Mouse (Mus musculus): ENCODE measurements around the gene Fam234a.

Fam234a gene

DNA sequence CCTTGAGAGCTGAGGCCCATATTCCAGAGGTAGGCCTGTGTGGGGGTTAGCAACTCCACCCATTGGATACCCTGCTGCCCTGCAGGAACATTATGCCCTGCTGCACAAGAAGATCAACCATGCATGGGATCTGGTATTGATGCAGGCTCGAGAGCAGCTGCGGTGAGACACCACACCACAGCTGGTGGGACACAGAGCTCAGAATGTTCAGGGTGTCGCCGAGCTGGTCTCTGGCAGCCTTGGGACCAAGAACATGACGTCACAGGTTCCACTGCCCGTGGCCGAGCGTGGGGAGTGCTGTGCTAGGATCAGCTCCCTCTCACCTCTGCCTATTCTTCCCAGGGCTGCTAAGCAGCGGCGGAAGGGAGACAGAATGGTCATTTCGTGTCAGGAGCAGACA lies 39.3 kb downstream of the Fam234a start:
- ChIA-PET POLR2A (interaction anchor here in 3 of 4 experiments (0.9 to 1.9 kb wide), 6 partner anchors 8 to 250 kb away, joined by 3 to 5 read pairs (median 3); partner anchors contain the start of gene Fam234a (in 1 of the 3)), CTCF (interaction anchor here in 1 of 4 experiments (1.5 kb wide), 2 partner anchors 26 to 164 kb away, joined by 3 to 5 read pairs; no protein-coding TSS in a partner anchor)

- ChIA-PET POLR2A (interaction anchor here in 3 of 4 experiments (0.6 to 3.2 kb wide), 9 partner anchors 9 to 335 kb away, joined by 3 to 10 read pairs (median 3); partner anchors contain the start of genes Fam234a (in 1 of the 3) and Mcrip2 (in 1 of the 3)), CTCF (interaction anchor here in 3 of 4 experiments (0.5 to 1.5 kb wide), 7 partner anchors 28 to 1536 kb away, joined by 3 to 5 read pairs (median 3); partner anchors contain the start of gene Decr2 (in 1 of the 3))
Measured at GRCm38 (mm10) chr17:26203321-26203811, 40.7 kb downstream of the Fam234a start.

GRCm38 (mm10) chr17:26202737-26203136 lies 41.3 kb downstream of the Fam234a start, which contains the start of gene Rgs11:
Gene Rgs11, plus strand, starts transcription at chr17:26202951.
- POLR2A ChIA-PET, result interaction anchor here in 2 of 4 experiments (1.0 to 3.2 kb wide), 2 partner anchors 41 to 334 kb away, joined by 3 to 10 read pairs; partner anchors contain the start of genes Fam234a (in 1 of the 2) and Mcrip2 (in 1 of the 2)
- CTCF ChIA-PET, result interaction anchor here in 2 of 4 experiments (0.6 to 1.2 kb wide), 2 partner anchors 324 to 1178 kb away, joined by 3 to 4 read pairs; no protein-coding TSS in a partner anchor

GRCm38 (mm10) chr17:26201998-26202397 lies 42.0 kb downstream of the Fam234a start:
- CTCF ChIA-PET, result interaction anchor here in 1 of 4 experiments (1.1 kb wide), 1 partner anchor 27 kb away, joined by 3 read pairs; no protein-coding TSS in a partner anchor
- POLR2A ChIA-PET, result interaction anchor here in 2 of 4 experiments (0.6 to 3.2 kb wide), 10 partner anchors 10 to 216 kb away, joined by 3 to 10 read pairs (median 3); partner anchors contain the start of genes Fam234a (in 2 of the 2), Axin1 (in 1 of the 2) and Capn15 (in 1 of the 2)

DNA sequence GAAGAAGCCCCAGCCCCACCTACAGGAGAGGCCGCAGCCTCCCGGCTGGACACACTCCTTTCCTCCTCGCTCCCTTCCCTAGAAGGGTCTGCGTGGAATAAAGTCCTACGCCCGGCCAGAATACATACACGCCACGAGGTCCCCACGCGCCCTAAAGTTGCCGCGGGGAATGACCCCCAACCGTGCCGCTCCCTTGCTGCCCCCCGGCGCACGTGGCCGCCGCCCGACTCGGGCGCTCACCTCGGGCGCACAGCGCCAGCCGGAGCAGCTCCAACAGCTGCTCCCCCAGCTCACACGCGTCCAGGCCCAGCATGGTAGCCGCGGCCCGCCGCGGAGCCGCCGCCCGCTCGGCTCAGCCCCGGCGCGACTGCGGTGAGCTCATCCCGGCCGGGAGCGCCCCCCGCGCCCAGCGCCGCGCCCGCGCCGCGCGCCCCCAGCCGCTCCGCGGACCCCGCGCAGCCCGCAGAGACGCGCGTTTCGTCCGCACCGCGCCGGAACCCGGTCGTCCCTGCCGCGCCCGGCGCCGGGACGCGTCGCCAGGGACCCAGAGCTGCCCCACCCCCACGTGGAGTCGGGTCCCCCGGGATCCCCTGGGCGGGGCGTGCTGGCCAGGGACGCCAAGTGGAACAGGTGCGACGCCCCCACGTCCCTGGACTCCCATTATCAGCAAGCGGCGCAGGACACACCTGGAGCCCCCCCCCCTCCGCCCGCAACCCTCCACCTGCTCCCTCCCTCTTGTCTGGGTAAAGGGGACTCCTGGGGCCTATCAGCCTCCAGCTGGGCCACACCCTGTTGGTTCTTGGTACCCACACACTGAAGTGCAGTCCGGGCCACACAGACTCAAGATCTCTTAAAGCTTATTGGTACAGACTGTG lies 43.0 kb downstream of the Fam234a start:
- CTCF ChIA-PET, result interaction anchor here (0.5 to 1.6 kb wide), 6 partner anchors 12 to 189 kb away, joined by 3 to 7 read pairs (median 4); no protein-coding TSS in a partner anchor
- POLR2A ChIA-PET, result interaction anchor here in 3 of 4 experiments (0.6 to 3.2 kb wide), 17 partner anchors 9 to 215 kb away, joined by 3 to 10 read pairs (median 3); partner anchors contain the start of genes Axin1 (in 1 of the 3), Capn15 (in 1 of the 3) and Fam234a (in 1 of the 3)

- ChIA-PET CTCF (interaction anchor here in 1 of 4 experiments (0.9 kb wide), 1 partner anchor 24 kb away, joined by 4 read pairs; no protein-coding TSS in a partner anchor), POLR2A (no interaction called here)
Measured at GRCm38 (mm10) chr17:26198892-26199291, 45.1 kb downstream of the Fam234a start, which contains the start of gene Pdia2. Gene Pdia2, minus strand, starts transcription at chr17:26199087.

DNA sequence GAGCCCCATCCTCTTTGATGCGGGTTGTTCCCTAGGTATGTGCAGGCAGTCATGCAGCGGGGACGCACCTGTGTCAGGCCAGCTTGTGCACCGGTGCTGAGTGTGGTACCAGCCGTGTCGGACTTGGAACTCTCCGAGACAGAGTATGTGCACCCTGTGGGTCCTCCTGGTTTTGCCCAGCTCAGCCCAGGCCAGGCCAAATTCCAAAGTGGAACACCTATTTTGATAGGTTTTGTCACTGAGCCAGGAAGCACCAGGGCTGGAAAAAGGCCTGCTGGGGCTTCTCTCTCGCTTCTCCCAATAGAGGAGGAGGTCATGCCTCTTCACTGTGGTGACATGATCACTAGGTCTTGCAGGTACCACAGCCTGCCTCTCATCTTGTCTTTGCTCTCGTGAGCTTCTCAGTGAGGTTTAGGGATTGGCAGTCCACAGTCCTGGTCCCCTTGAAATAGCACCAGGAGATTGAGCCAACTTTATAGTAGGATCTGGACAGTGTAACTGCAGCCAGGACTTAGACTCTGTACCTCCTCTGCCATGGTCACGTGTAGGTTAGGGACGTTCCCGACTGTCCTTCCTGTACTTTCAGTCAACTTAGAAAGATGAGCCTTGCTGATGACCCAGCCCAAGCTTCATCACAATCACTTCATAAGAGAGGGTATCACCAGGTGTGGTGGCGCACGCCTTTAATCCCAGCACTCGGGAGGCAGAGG lies 51.4 kb downstream of the Fam234a start:
- POLR2A ChIA-PET, result no interaction called here
- CTCF ChIA-PET, result no interaction called here

- ChIA-PET CTCF (interaction anchor here in 1 of 4 experiments (0.6 to 0.7 kb wide), 2 partner anchors 48 to 153 kb away, joined by 3 read pairs; no protein-coding TSS in a partner anchor), POLR2A (interaction anchor here in 1 of 4 experiments (0.9 kb wide), 1 partner anchor 10 kb away, joined by 3 read pairs; no protein-coding TSS in a partner anchor)
Measured at GRCm38 (mm10) chr17:26191486-26191885, 52.6 kb downstream of the Fam234a start.

- ChIA-PET CTCF (interaction anchor here in 1 of 4 experiments (0.6 kb wide), 1 partner anchor 291 kb away, joined by 4 read pairs; no protein-coding TSS in a partner anchor), POLR2A (interaction anchor here in 2 of 4 experiments (0.8 to 1.3 kb wide), 3 partner anchors 9 to 13 kb away, joined by 3 to 4 read pairs (median 3); no protein-coding TSS in a partner anchor)
Measured at GRCm38 (mm10) chr17:26188091-26188805, 55.8 kb downstream of the Fam234a start.

DNA sequence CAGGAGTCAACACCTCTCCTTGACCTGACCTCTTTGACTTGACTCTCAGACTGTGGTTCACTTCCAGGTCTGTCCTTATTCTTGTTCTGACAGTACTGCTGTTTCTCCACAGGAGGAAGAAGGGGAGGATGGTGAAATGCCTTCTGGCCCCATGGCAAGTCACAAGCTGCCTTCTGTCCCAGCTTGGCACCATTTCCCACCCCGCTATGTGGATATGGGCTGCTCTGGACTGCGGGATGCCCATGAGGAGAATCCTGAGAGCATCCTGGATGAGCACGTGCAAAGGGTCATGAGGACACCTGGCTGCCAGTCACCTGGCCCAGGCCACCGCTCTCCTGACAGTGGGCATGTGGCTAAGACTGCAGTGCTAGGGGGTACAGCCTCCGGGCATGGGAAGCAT lies 56.5 kb downstream of the Fam234a start:
- ChIA-PET CTCF (interaction anchor here in 1 of 4 experiments (0.6 kb wide), 1 partner anchor 121 kb away, joined by 3 read pairs; no protein-coding TSS in a partner anchor), POLR2A (interaction anchor here in 2 of 4 experiments (0.6 to 1.3 kb wide), 6 partner anchors 9 to 291 kb away, joined by 3 to 4 read pairs (median 4); no protein-coding TSS in a partner anchor)

DNA sequence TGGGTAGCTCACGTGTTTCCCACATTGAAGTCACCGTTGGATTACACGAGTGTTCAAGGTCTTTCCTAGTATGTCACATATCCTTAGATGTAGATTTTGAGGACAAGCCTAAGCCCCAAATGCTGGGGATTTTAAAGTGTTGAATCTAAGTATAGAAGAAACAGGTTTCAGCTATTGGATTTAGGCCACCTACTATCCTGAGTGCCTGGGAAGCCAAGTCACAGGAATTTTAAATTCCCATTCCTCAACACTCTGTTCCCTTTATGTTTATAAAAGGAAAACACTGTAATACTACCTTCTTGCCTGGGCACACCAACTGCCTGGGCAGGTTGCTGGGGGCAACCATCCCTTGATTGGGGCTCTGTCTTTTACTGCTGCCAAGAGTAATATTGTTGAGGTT lies 62.9 kb downstream of the Fam234a start:
- POLR2A ChIA-PET, result interaction anchor here in 1 of 4 experiments (0.7 kb wide), 1 partner anchor 87 kb away, joined by 3 read pairs; no protein-coding TSS in a partner anchor
- CTCF ChIA-PET, result interaction anchor here in 1 of 4 experiments (0.8 kb wide), 1 partner anchor 91 kb away, joined by 3 read pairs; the partner anchor contains the start of gene Decr2

- ChIA-PET CTCF (no interaction called here), POLR2A (interaction anchor here in 1 of 4 experiments (0.9 to 1.6 kb wide), 2 partner anchors 10 to 23 kb away, joined by 3 to 6 read pairs; no protein-coding TSS in a partner anchor)
Measured at GRCm38 (mm10) chr17:26178611-26179010, 65.4 kb downstream of the Fam234a start.

DNA sequence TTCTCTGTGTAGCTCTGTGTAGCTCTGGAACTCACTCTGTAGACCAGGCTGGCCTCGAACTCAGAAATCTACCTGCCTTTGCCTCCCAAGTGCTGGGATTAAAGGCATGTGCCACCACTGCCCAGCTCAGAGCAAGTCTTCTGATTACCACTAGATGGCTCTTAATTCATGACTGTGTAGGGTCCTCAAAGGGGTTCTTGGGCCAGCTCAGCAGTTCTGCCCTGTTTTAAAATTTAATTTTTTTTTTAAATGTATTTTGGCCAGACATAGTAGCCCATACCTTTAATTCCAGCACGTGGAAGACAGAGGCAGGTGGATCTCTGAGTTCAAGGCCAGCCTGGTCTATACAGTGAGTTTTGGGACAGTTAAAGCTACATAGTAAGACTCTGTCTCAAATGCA lies 68.8 kb downstream of the Fam234a start:
- ChIA-PET CTCF (interaction anchor here (0.5 to 1.8 kb wide), 25 partner anchors 9 to 1434 kb away, joined by 3 to 10 read pairs (median 4); partner anchors contain the start of genes Fam234a (in 1 of the 4), Pdia2 (in 1 of the 4) and Tmem8 (in 1 of the 4)), POLR2A (interaction anchor here in 3 of 4 experiments (0.7 to 1.6 kb wide), 8 partner anchors 9 to 61 kb away, joined by 3 read pairs; no protein-coding TSS in a partner anchor)

- POLR2A ChIA-PET, result interaction anchor here in 3 of 4 experiments (0.6 to 1.7 kb wide), 7 partner anchors 9 to 233 kb away, joined by 3 to 13 read pairs (median 4); partner anchors contain the start of gene Arhgdig (in 1 of the 3)
- CTCF ChIA-PET, result interaction anchor here in 1 of 4 experiments (0.6 kb wide), 1 partner anchor 787 kb away, joined by 4 read pairs; no protein-coding TSS in a partner anchor
Measured at GRCm38 (mm10) chr17:26168039-26168438, 76.0 kb downstream of the Fam234a start.

- ChIA-PET POLR2A (interaction anchor here in 2 of 4 experiments (0.6 to 1.5 kb wide), 4 partner anchors 9 to 271 kb away, joined by 3 to 7 read pairs (median 3); no protein-coding TSS in a partner anchor), CTCF (interaction anchor here in 2 of 4 experiments (0.6 kb wide), 2 partner anchors 38 to 73 kb away, joined by 3 to 4 read pairs; partner anchors contain the start of gene Decr2 (in 1 of the 2))
Measured at GRCm38 (mm10) chr17:26162736-26163135, 81.3 kb downstream of the Fam234a start.
